Mouse (Mus musculus) stomach, postnatal 0 days (tissue): ENCODE data around the gene Slc35b3.

Source experiments
- CTCF ChIP-seq: IDR thresholded peaks from 2 replicates; pipeline ENCODE4 v1.5.1; 2016; ENCODE audit warnings: antibody characterized with exemption, low read depth, mild to moderate bottlenecking, moderate library complexity
- EP300 ChIP-seq: optimal IDR thresholded peaks from 2 replicates; pipeline ENCODE3; 2016; ENCODE audit warnings: antibody characterized with exemption

- TF ChIP-seq CTCF = no peak
- TF ChIP-seq EP300 = no peak
Measured at GRCm38 (mm10) chr13:39001434-39001833, 40.8 kb upstream of the Slc35b3 start.
